Mouse (Mus musculus) Patski (cell line): ENCODE data around the gene Hlcs. TPM values are rescaled to one million over a fixed set of nuclear protein-coding genes. Genes with fewer than 3 reads are reported as not detected.

Source experiments
- ATAC-seq: fragments of 100-300 bp; one replicate; pipeline ENCODE4 v1.8.0; 2021
- CTCF ChIA-PET: fragments of 350-600 bp; sonication (Branson Sonifier 250); formaldehyde crosslinking; loops from one replicate; lab custom pipeline; 2022; ENCODE audit warnings: inconsistent platforms; lab: Charles Lee
- POLR2A ChIA-PET: fragments of 350-600 bp; sonication (Branson Sonifier 250); formaldehyde crosslinking; loops from one replicate; lab custom pipeline; 2022; ENCODE audit warnings: antibody characterized with exemption, inconsistent platforms; lab: Charles Lee
- DNase-seq: peaks from one replicate; pipeline ENCODE4 v3.0.0-alpha.2; 2011; ENCODE audit warnings: low read depth, low spot score
- H3K27me3 ChIP-seq: fragments of 371-371 bp; one replicate; pipeline ENCODE4 v1.5.1; 2021
- CTCF ChIP-seq: fragments of 100-300 bp; IDR thresholded peaks from one replicate; pipeline ENCODE4 v1.5.1; 2021
- in situ Hi-C: fragments of 300-500 bp; cut with MboI; formaldehyde crosslinking; loops from 3 replicates; pipeline ENCODE4 v1.11.1; 2018; ENCODE audit warnings: low pct_unique_long_range_greater_than_20kb, mixed read lengths
- polyA plus RNA-seq: library from polyadenylated mRNA; unstranded; gene quantifications from one replicate; pipeline ENCODE4 v1.2.3, GENCODE M21; 2021

Hlcs gene
- polyA plus RNA-seq, 1 experiment from 2014 or later: 15.3 TPM

GRCm38 (mm10) chr16:94235718-94236117 lies 77.7 kb downstream of the Hlcs start:
- ChIA-PET CTCF (no interaction called here), POLR2A (no interaction called here)
- H3K27me3 ChIP-seq: no peaks in the 10 kb centered on the region
- ATAC-seq: no peak
- no peak for DNase-seq
- TF ChIP-seq CTCF: no peak
- in situ Hi-C loops: no loop called here

DNA sequence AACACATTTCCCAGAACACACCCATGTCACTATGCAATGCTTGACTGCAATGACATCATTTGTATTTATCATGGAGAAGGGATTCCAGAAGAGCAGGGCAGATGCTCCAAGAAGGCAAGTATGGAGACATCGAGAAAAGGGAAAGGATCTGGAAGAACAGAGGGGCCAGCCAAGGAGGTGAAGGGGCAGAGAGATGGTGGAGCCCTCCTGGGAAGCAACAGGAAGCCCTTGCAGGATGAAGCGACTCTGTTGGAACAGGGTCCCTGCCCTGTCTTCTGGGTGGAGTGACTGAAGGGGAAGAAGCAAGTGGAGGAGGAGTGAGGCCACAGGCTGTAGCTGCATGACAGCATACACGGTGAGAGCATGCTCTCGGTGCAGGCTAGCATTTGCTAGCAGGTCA lies 79.2 kb downstream of the Hlcs start:
- no peak for ATAC-seq
- no peak for DNase-seq
- H3K27me3 ChIP-seq: no peaks in the 10 kb centered on the region
- CTCF ChIA-PET: no interaction called here
- POLR2A ChIA-PET: no interaction called here
- in situ Hi-C loops: no loop called here
- TF ChIP-seq CTCF: no peak

- in situ Hi-C loops: no loop called here
- DNase-seq (no peak), ATAC-seq (no peak)
- CTCF ChIA-PET: no interaction called here
- H3K27me3 ChIP-seq: no peaks in the 10 kb centered on the region
- TF ChIP-seq CTCF: no peak
- POLR2A ChIA-PET: no interaction called here
Measured at GRCm38 (mm10) chr16:94230909-94231575, 82.3 kb downstream of the Hlcs start.

GRCm38 (mm10) chr16:94230499-94230898 lies 82.9 kb downstream of the Hlcs start:
- ChIA-PET CTCF (no interaction called here), POLR2A (no interaction called here)
- DNase-seq: no peak
- no peak for TF ChIP-seq CTCF
- no peaks in the 10 kb centered on the region for H3K27me3 ChIP-seq
- no peak for ATAC-seq
- in situ Hi-C loops: no loop called here

- in situ Hi-C loops: no loop called here
Measured at GRCm38 (mm10) chr16:94229890-94230289, 83.5 kb downstream of the Hlcs start.

DNA sequence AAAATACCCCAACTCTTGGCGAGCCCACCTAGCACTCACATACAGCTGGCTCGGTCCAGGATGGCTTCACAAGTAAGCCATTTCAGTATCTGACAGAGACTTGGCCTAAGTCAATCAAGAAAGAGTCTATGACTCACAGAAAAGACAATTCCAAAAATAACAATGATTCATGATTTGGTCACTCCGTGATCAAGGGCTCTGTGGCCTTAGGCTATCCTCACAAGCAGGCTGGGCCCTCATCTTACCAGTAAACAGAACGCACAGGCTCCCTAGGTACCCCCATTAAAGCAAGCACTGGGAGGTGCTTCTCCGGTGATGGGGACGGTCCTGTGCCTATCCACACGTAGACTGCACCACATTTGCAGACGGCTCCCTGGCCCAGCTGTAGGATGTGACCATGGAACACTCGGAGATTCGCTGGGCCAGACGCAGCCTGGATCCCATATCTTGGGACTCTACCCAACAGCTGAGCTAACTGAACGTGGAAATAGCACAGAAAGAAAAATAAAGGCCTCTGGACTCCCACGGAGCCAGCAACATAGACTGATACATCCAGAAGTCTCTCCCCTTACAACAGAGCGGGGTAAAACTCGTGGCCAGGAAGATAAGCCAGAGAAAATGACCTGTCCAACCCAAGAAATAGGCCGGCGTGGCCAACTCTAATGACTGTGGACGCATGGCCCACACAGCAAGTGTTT lies 84.4 kb downstream of the Hlcs start:
- ChIA-PET CTCF (no interaction called here), POLR2A (no interaction called here)
- in situ Hi-C loops: no loop called here
- no peaks in the 10 kb centered on the region for H3K27me3 ChIP-seq
- ATAC-seq (peak; percentile 91), DNase-seq (peak; percentile 91)
- no peak for TF ChIP-seq CTCF

More at GRCm38 (mm10) chr16:94229890-94230289, 83.5 kb downstream of the Hlcs start:
- no peaks in the 10 kb centered on the region for H3K27me3 ChIP-seq
- TF ChIP-seq CTCF: no peak
- no peak for DNase-seq
- no peak for ATAC-seq
- POLR2A ChIA-PET: no interaction called here
- CTCF ChIA-PET: no interaction called here

- ATAC-seq (no peak), DNase-seq (peak; percentile 62)
- H3K27me3 ChIP-seq: no peaks in the 10 kb centered on the region
- TF ChIP-seq CTCF: no peak
- ChIA-PET CTCF (no interaction called here), POLR2A (no interaction called here)
- in situ Hi-C loops: no loop called here
Measured at GRCm38 (mm10) chr16:94227328-94228018, 85.9 kb downstream of the Hlcs start.

- no peaks in the 10 kb centered on the region for H3K27me3 ChIP-seq
- ATAC-seq (no peak), DNase-seq (no peak)
- POLR2A ChIA-PET: no interaction called here
- CTCF ChIA-PET: interaction anchor here (1.3 kb wide), 1 partner anchor 31 kb away, joined by 3 read pairs; no protein-coding TSS in a partner anchor
- no peak for TF ChIP-seq CTCF
- in situ Hi-C loops: no loop called here
Measured at GRCm38 (mm10) chr16:94223363-94223720, 90.0 kb downstream of the Hlcs start.

- POLR2A ChIA-PET: no interaction called here
Measured at GRCm38 (mm10) chr16:94222646-94223362, 90.6 kb downstream of the Hlcs start.

GRCm38 (mm10) chr16:94210689-94211357 lies 102.5 kb downstream of the Hlcs start:
- DNase-seq: no peak
- ChIA-PET POLR2A (interaction anchor here (0.7 kb wide), 1 partner anchor 11 kb away, joined by 3 read pairs; no protein-coding TSS in a partner anchor), CTCF (interaction anchor here (0.8 to 1.0 kb wide), 2 partner anchors 9 to 10 kb away, joined by 3 to 4 read pairs; no protein-coding TSS in a partner anchor)
- in situ Hi-C loops: no loop called here
- peak; percentile 17 for ATAC-seq
- TF ChIP-seq CTCF: no peak
- H3K27me3 ChIP-seq: no peaks in the 10 kb centered on the region

More at GRCm38 (mm10) chr16:94222646-94223362, 90.6 kb downstream of the Hlcs start:
- DNase-seq (no peak), ATAC-seq (no peak)
- CTCF ChIA-PET: interaction anchor here (0.8 to 1.3 kb wide), 2 partner anchors 10 to 31 kb away, joined by 3 read pairs; no protein-coding TSS in a partner anchor
- H3K27me3 ChIP-seq: no peaks in the 10 kb centered on the region
- TF ChIP-seq CTCF: no peak
- in situ Hi-C loops: no loop called here
